Mouse (Mus musculus) olfactory bulb, adult 2 months (tissue): ENCODE measurements at regions not wholly inside any gene's neighbourhood (a gene's known extent, or its start where the extent isn't known, plus 50 kb on each side); places are given as distances from the start of the nearest gene placed in this dataset.

ENCODE experiments used
- CTCF ChIP-seq: fragments of 200-500 bp; IDR thresholded peaks from 2 replicates; pipeline ENCODE4 v1.5.1; 2012; ENCODE audit warnings: low read depth, mild to moderate bottlenecking, low read length, moderate library complexity; ENCODE audit not compliant: insufficient read depth
- POLR2A ChIP-seq: fragments of 200-500 bp; IDR thresholded peaks from 2 replicates; pipeline ENCODE4 v1.6.1; 2012; ENCODE audit warnings: mild to moderate bottlenecking, low read depth, low read length, moderate library complexity; ENCODE audit not compliant: insufficient read depth

DNA sequence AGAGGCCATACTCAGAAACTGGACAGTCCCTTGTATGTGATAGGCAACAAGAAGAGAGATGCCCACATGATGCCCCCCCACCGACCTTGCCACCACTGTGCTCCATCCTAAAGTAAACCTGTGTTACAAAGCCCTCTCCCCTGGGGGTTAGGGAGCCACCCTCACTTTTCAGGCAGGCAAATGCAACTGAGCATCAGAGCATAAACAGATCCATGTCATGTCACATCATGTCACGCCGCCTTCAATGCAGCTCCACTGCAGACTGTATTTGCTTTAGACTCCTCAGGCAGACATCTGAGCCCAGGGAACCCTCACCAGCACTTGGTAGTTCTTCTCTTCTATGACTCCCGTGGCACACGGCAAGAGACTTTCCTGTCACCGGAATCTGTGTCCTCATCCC lies 98.6 kb upstream of the Atg10 start:
- TF ChIP-seq CTCF (no peak), POLR2A (no peak)
